Mouse (Mus musculus): ENCODE results near the gene Dnttip2. TPM values are rescaled to one million over a fixed set of nuclear protein-coding genes. Genes with fewer than 3 reads are reported as not detected.

The Dnttip2 gene
- polyA plus RNA-seq, 1 experiment from 2014 or later, result 26.1 TPM

DNA sequence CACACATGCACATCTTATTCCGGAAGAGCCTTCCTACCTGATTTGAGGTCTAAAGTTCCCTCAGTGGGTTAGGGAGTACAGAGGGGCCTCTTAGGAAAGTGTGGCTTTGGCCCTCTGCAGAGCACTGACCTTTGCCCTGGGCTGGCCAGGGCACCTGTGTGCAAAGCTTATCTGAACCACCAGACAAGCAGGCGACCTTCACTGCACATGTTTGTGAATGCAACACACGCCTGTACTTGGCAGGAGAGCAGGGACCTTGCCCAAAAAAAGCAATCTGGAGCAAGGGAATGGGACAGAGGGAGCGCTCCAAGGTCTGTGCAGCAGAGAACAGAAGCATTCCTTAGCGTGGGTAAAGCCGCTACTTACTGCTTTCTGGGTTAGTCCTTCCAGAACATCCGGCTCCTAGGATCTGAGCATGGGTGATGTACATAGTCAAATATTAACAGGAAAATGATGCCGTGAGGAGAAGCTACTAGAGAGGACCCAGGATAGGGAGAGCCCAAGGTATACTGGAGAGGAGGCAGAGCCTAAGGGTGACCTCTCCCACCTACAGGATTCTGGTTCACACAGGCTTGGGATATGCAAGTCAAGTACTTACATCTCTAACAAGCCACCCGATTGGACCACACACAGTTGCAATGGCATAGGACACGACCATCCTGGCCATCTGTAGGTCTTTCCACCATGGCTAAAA lies 38.9 kb downstream of the Dnttip2 start:
- peak; percentile 84 for ATAC-seq (ENCODE audit: low read depth)
- no peaks in the 10 kb centered on the region for H3K9me3 ChIP-seq (replicated peaks; ENCODE audit: control insufficient read depth, low read length)
- H3K27ac ChIP-seq (ENCODE audit: low read length), result peak overlapping the region; percentile 34
- H3K4me1 ChIP-seq (ENCODE audit: control insufficient read depth, low read depth, low read length), result peaks cover 4% of the 10 kb centered on the region
- no peaks in the 10 kb centered on the region for H3K27me3 ChIP-seq (ENCODE audit: control insufficient read depth, insufficient read depth, low read depth, low read length)
- H3K36me3 ChIP-seq (ENCODE audit: control insufficient read depth, insufficient read depth), result no peaks in the 10 kb centered on the region
- peak overlapping the region; percentile 1; the same call in 1 of the 2 replicates for H3K4me2 ChIP-seq (ENCODE audit: low read depth, low read length)
- H3K9ac ChIP-seq (ENCODE audit: low read depth, low read length), result no peak overlapping the region
- no peak overlapping the region for H3K4me3 ChIP-seq (ENCODE audit: low read depth, low read length)
- 61% methylated on average over 10 of the region's 10 CpGs for WGBS (ENCODE audit: insufficient replicate concordance)

DNA sequence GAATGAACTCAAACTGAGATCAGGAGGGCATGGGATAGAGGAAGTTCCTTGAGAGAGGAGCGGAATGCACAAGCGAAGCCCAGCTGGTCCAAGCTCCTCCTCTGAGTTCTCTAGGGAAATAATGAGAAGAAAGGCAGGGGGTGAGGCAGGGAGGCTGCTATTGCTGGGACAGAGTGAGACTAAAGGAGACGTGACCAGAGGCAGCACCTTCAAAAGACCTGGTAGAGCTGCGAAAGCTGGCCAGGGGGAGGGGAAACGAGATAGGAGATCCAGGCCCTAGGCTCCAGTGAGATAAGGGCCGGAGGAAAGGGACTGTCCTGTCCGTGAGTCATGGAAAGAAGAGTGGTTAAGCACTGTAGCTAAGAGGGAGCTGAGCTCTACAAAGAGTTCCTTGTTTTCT lies 39.7 kb downstream of the Dnttip2 start:
- no peaks in the 10 kb centered on the region for H3K9me3 ChIP-seq (replicated peaks; ENCODE audit: control insufficient read depth, low read length)
- 0 out of 2 replicates have a peak overlapping the region, but pooled peaks have one; percentile 0 for H3K27ac ChIP-seq (ENCODE audit: low read length)
- no peaks in the 10 kb centered on the region for H3K27me3 ChIP-seq (ENCODE audit: control insufficient read depth, insufficient read depth, low read depth, low read length)
- peaks cover 4% of the 10 kb centered on the region for H3K4me1 ChIP-seq (ENCODE audit: control insufficient read depth, low read depth, low read length)
- no peak for ATAC-seq (ENCODE audit: low read depth)
- H3K36me3 ChIP-seq (ENCODE audit: control insufficient read depth, insufficient read depth), result no peaks in the 10 kb centered on the region
- WGBS (ENCODE audit: insufficient replicate concordance), result 32% methylated on average over 7 of the region's 7 CpGs
- no peak overlapping the region for H3K9ac ChIP-seq (ENCODE audit: low read depth, low read length)
- H3K4me3 ChIP-seq (ENCODE audit: low read depth, low read length), result no peak overlapping the region
- H3K4me2 ChIP-seq (ENCODE audit: low read depth, low read length), result no peak overlapping the region

DNA sequence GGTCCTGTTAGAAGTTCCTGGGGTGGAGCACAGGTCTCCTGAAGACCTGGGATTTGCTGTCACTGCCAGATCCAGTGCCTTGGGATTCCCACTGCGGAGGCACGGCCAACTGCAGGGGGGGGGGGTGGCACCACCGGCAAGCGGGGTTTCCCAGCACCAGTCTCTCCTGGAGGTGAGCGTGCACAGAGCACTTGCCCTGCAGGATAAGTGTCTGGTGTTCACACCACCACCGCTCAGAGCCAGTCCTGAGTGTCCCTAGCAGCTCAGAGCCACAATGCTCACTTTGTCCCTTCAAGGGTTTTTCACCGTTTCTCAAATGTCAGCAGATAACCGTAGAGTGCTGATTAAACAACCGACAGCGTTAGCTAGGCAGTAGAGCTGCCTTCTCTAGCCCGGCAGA lies 42.4 kb downstream of the Dnttip2 start:
- H3K4me1 ChIP-seq (ENCODE audit: control insufficient read depth, low read depth, low read length), result peaks cover 4% of the 10 kb centered on the region
- H3K27ac ChIP-seq (ENCODE audit: low read length), result no peak overlapping the region
- H3K9ac ChIP-seq (ENCODE audit: low read depth, low read length), result no peak overlapping the region
- no peaks in the 10 kb centered on the region for H3K36me3 ChIP-seq (ENCODE audit: control insufficient read depth, insufficient read depth)
- H3K27me3 ChIP-seq (ENCODE audit: control insufficient read depth, insufficient read depth, low read depth, low read length), result no peaks in the 10 kb centered on the region
- H3K4me3 ChIP-seq (ENCODE audit: low read depth, low read length), result no peak overlapping the region
- 27% methylated on average over 11 of the region's 11 CpGs for WGBS (ENCODE audit: insufficient replicate concordance)
- H3K9me3 ChIP-seq (replicated peaks; ENCODE audit: control insufficient read depth, low read length), result no peaks in the 10 kb centered on the region
- no peak for ATAC-seq (ENCODE audit: low read depth)
- no peak overlapping the region for H3K4me2 ChIP-seq (ENCODE audit: low read depth, low read length)

DNA sequence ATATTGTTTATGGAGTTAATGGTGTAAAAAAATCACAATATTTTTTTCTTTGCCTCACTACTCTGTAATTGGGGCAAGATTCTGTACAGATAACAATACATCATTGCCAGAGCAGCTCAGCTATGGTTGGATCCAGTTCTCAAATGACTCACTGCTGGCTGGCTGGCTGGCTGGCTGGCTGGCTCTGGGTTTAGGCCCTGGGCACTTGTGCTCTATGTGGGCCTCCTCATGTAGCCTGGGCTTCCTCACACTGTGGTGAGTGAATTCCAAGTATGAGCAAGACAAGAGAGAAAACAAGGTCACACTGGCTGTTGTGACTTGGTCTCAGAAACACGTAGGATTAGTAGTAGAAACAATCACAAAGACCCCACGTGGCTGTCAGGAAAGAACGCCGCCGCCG lies 43.2 kb downstream of the Dnttip2 start:
- 82% methylated on average over 6 of the region's 6 CpGs for WGBS (ENCODE audit: insufficient replicate concordance)
- peaks cover 4% of the 10 kb centered on the region for H3K4me1 ChIP-seq (ENCODE audit: control insufficient read depth, low read depth, low read length)
- ATAC-seq (ENCODE audit: low read depth), result no peak

DNA sequence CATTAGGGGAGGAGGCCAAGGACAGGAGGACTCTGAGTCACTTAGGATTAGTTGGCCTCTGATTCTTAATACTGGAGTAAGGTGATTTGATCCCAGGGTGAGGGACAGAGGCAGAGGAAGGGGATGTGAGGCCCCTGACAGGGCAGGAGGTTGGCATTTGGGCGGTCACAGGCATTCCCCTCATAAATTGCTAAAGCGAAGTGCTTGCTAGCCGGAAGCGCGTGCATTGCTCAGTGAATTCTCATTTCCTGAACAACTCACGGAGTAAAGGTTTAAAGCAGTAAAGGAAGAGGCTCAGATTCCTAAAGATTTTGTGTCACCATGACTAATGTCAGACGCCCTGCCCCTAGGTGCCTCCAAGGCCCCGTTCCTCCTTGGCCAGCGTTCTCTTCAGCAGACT lies 48.0 kb downstream of the Dnttip2 start:
- no peak overlapping the region for H3K27ac ChIP-seq (ENCODE audit: low read length)
- no peaks in the 10 kb centered on the region for H3K27me3 ChIP-seq (ENCODE audit: control insufficient read depth, insufficient read depth, low read depth, low read length)
- no peak for ATAC-seq (ENCODE audit: low read depth)
- H3K4me3 ChIP-seq (ENCODE audit: low read depth, low read length), result no peak overlapping the region
- no peaks in the 10 kb centered on the region for H3K36me3 ChIP-seq (ENCODE audit: control insufficient read depth, insufficient read depth)
- H3K4me2 ChIP-seq (ENCODE audit: low read depth, low read length), result no peak overlapping the region
- no peaks in the 10 kb centered on the region for H3K9me3 ChIP-seq (replicated peaks; ENCODE audit: control insufficient read depth, low read length)
- no peaks in the 10 kb centered on the region for H3K4me1 ChIP-seq (ENCODE audit: control insufficient read depth, low read depth, low read length)
- H3K9ac ChIP-seq (ENCODE audit: low read depth, low read length), result no peak overlapping the region
- WGBS (ENCODE audit: insufficient replicate concordance), result 27% methylated on average over 9 of the region's 9 CpGs

More for the DNA sequence above, 43.2 kb downstream of the Dnttip2 start:
- H3K27ac ChIP-seq (ENCODE audit: low read length), result no peak overlapping the region
- H3K9me3 ChIP-seq (replicated peaks; ENCODE audit: control insufficient read depth, low read length), result no peaks in the 10 kb centered on the region
- no peak overlapping the region for H3K4me2 ChIP-seq (ENCODE audit: low read depth, low read length)
- no peaks in the 10 kb centered on the region for H3K27me3 ChIP-seq (ENCODE audit: control insufficient read depth, insufficient read depth, low read depth, low read length)
- no peaks in the 10 kb centered on the region for H3K36me3 ChIP-seq (ENCODE audit: control insufficient read depth, insufficient read depth)
- H3K4me3 ChIP-seq (ENCODE audit: low read depth, low read length), result no peak overlapping the region
- H3K9ac ChIP-seq (ENCODE audit: low read depth, low read length), result no peak overlapping the region

DNA sequence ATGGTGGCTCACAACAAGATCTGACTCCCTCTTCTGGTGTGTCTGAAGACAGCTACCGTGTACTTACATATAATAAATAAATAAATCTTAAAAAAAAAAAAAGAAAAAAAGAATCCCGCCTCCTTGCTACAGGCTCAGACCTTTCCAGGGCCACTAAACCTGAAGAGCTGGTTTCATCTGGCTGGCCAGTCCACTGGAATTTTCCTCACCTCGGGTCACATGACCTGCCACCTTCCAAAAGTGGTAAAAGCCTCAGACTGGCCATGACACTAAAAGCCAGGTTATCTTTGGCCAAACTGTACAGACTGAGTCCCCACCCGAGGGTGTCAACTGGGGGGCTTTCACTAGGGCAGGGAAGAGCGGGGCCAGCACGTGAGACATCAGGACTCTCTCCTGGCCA lies 49.7 kb downstream of the Dnttip2 start:
- Histone ChIP-seq H3K27me3 (ENCODE audit: control insufficient read depth, insufficient read depth, low read depth, low read length) (no peaks in the 10 kb centered on the region), H3K36me3 (ENCODE audit: control insufficient read depth, insufficient read depth) (no peaks in the 10 kb centered on the region), H3K9ac (ENCODE audit: low read depth, low read length) (no peak overlapping the region), H3K27ac (ENCODE audit: low read length) (no peak overlapping the region), H3K4me2 (ENCODE audit: low read depth, low read length) (no peak overlapping the region), H3K4me1 (ENCODE audit: control insufficient read depth, low read depth, low read length) (no peaks in the 10 kb centered on the region), H3K9me3 (replicated peaks; ENCODE audit: control insufficient read depth, low read length) (no peaks in the 10 kb centered on the region), H3K4me3 (ENCODE audit: low read depth, low read length) (no peak overlapping the region)
- no peak for ATAC-seq (ENCODE audit: low read depth)
- 57% methylated on average over 6 of the region's 6 CpGs for WGBS (ENCODE audit: insufficient replicate concordance)

DNA sequence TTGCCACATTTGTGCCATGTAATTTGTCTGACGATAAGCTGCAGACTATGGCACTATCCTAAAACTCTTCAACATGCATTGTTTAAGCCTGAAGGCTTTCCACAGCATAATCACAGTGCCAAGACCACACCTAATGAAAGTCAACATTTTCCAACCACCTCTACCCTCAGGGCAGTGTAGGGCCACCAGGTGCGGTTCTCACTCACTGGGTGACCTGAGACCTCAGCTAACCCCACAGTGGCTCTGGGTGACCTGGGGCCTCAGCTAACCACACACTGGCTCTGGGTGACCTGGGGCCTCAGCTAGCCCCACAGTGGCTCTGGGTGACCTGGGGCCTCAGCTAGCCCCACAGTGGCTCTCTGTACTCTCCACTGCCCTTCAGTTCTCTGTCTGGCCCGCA lies 50.3 kb downstream of the Dnttip2 start:
- no peak overlapping the region for H3K27ac ChIP-seq (ENCODE audit: low read length)
- H3K27me3 ChIP-seq (ENCODE audit: control insufficient read depth, insufficient read depth, low read depth, low read length), result no peaks in the 10 kb centered on the region
- 63% methylated on average over 3 of the region's 3 CpGs for WGBS (ENCODE audit: insufficient replicate concordance)
- no peaks in the 10 kb centered on the region for H3K9me3 ChIP-seq (replicated peaks; ENCODE audit: control insufficient read depth, low read length)
- H3K4me2 ChIP-seq (ENCODE audit: low read depth, low read length), result no peak overlapping the region
- no peak overlapping the region for H3K4me3 ChIP-seq (ENCODE audit: low read depth, low read length)
- ATAC-seq (ENCODE audit: low read depth), result 0 out of 2 replicates have a peak, but pooled peaks have one; percentile 32
- H3K36me3 ChIP-seq (ENCODE audit: control insufficient read depth, insufficient read depth), result no peaks in the 10 kb centered on the region
- no peaks in the 10 kb centered on the region for H3K4me1 ChIP-seq (ENCODE audit: control insufficient read depth, low read depth, low read length)
- H3K9ac ChIP-seq (ENCODE audit: low read depth, low read length), result no peak overlapping the region

DNA sequence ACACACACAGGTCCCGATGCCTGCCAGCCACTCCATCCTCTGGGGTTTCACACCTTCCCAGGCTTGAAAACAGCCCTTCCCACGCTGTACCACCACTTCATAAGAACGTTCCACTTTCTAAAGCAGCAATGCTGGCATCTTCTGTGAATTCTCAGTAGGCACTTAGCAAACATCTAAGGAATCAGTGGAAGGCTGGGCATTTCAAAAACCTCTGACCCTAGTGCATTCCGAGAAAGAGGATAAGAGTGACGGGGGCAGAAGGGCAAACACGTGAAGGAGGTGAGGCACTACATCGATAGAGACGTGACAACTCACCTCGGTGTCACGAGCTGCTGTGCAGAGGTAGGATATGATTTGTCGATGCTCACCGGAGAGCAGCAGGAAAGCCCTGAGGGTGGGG lies 56.3 kb downstream of the Dnttip2 start:
- Histone ChIP-seq H3K9ac (ENCODE audit: low read depth, low read length) (no peak overlapping the region), H3K4me3 (ENCODE audit: low read depth, low read length) (no peak overlapping the region), H3K4me2 (ENCODE audit: low read depth, low read length) (no peak overlapping the region), H3K9me3 (replicated peaks; ENCODE audit: control insufficient read depth, low read length) (no peaks in the 10 kb centered on the region), H3K4me1 (ENCODE audit: control insufficient read depth, low read depth, low read length) (no peaks in the 10 kb centered on the region; the same call in 1 of the 2 replicates), H3K27ac (ENCODE audit: low read length) (no peak overlapping the region), H3K27me3 (ENCODE audit: control insufficient read depth, insufficient read depth, low read depth, low read length) (no peaks in the 10 kb centered on the region), H3K36me3 (ENCODE audit: control insufficient read depth, insufficient read depth) (no peaks in the 10 kb centered on the region)
- 63% methylated on average over 12 of the region's 12 CpGs for whole genome bisulfite sequencing (ENCODE audit: insufficient replicate concordance)
- no peak for ATAC-seq (ENCODE audit: low read depth)

DNA sequence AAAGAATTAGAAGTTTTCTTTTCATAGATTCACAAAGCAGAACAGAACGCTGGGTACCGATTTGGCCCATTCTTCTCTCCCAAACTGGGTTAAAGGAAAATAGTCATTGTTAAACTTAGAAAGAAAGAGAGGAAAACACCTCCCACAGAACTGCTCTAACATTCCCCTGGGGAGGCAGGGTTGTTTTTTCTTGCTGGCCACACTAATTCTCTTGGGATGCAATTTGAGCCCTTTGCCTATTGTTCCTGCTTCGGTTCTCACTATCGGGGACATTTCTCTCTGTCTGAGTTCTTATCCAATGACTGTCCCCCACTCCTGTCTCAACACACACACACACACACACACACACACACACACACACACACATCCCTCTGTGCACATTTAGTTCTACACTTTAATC lies 59.3 kb downstream of the Dnttip2 start:
- Histone ChIP-seq H3K9me3 (replicated peaks; ENCODE audit: control insufficient read depth, low read length) (no peaks in the 10 kb centered on the region), H3K4me3 (ENCODE audit: low read depth, low read length) (no peak overlapping the region), H3K4me1 (ENCODE audit: control insufficient read depth, low read depth, low read length) (no peaks in the 10 kb centered on the region; the same call in 1 of the 2 replicates), H3K27me3 (ENCODE audit: control insufficient read depth, insufficient read depth, low read depth, low read length) (no peaks in the 10 kb centered on the region), H3K27ac (ENCODE audit: low read length) (no peak overlapping the region), H3K36me3 (ENCODE audit: control insufficient read depth, insufficient read depth) (no peaks in the 10 kb centered on the region), H3K9ac (ENCODE audit: low read depth, low read length) (no peak overlapping the region), H3K4me2 (ENCODE audit: low read depth, low read length) (no peak overlapping the region)
- 49% methylated on average over 4 of the region's 4 CpGs for WGBS (ENCODE audit: insufficient replicate concordance)
- no peak for ATAC-seq (ENCODE audit: low read depth)
